Mouse (Mus musculus): ENCODE results near the gene Tigd4.
"Not testable (repeated sequence)": the region's sequence is repeated elsewhere in the genome, so short reads cannot be mapped to it uniquely, and the experiment has no call there.

The Tigd4 gene

DNA sequence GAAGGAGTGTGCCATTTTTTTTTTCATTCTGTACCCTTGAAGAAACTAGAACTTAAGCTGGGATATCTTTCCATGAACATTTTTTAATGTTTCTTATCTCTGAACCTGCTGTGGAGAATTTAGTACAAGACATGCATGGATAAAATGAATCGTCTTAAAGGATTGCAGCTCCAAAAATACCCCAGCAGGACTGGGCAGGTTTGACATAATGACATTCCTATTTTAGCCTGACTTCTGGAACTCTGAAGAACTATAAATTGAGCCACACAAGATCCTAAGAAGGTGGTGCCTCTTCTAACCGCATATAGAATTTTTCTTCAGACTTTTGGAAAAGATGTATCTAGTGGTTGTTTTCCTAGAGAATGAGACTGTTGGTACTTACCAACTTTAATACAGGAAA is at the start of gene Tigd4:
TSS of gene Tigd4 (plus strand) at position 301 of the 400 bp plus-strand sequence.
- no peak for DNase-seq (ENCODE audit: low spot score)

DNA sequence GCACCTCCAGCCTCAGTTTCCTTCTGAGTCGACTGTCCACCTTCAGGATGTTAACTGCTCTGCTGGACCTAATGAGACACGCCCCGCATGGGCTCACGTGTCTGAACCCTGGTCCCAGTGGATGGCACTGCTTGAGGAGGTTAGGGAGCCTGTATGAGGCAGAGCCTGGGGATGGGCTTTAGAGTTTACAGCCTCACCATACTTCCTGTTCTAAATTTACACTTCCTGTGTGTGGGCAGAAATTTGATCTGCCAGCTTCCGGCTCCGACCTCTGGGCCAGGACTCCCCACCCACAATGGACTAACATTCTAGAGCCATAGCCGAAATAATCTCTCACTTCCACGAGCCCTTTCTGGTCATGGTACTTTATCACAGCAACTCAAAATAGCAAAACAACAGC is 46.2 kb upstream of the Tigd4 start:
- no peak for DNase-seq (ENCODE audit: low spot score)

DNA sequence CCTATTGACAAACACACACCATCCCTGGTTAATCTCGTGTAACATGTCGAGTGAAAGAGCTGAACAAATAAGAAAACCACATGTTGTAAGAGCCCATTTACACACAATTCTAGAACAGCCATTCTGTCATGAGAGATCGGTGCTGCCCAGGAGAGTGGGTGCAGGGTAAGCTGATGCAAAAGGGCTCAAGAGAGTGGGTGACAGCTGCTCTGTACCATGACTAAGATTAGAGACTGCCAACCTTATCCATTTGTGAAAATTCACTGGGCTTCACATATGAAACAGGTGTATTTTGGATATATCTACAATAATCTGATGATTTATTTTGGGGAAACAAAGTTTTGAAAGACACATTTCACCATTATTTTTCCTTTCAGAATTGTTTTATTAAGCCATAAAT is 37.6 kb upstream of the Tigd4 start:
- no peak for DNase-seq (ENCODE audit: low spot score)

DNA sequence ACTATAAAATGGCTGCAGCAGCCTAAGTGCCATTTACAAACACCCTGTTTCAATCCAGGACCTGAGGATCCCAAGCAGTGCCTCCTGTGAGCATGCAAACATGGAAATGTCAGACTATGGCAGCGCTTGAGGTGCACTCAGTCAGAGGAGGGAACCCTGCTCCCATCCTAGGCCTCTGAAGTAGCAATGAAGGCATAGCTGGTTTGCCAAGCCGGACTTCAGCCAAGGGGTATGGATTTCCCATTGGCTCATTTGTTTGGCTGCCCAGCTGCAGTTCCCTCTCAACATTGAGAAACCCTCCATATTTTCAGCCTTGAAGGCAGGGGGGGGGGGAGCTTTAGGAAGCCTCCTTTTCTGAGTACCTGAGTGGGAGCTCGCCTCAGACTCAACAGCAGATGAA is 35.1 kb upstream of the Tigd4 start:
- DNase-seq (ENCODE audit: low spot score): no peak

DNA sequence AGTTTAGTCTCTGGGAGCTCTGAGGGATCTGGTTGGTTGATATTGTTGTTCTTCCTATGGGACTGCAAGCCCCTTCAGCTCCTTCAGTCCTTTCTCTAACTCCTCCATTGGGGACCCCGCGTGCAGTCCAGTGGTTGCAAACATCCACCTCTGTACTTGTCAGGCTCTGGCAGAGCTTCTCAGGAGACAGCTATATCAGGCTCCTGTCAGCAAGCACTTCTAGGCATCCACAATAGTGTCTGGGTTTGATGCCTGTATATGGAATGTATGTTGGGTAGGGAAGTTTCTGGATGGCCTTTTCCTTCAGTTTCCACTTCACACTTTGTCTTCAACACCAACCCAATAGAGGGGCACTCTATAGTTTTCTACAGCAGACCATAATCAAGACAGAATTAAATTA is 30.5 kb upstream of the Tigd4 start:
- not testable (repeated sequence) for DNase-seq (ENCODE audit: low spot score)

DNA sequence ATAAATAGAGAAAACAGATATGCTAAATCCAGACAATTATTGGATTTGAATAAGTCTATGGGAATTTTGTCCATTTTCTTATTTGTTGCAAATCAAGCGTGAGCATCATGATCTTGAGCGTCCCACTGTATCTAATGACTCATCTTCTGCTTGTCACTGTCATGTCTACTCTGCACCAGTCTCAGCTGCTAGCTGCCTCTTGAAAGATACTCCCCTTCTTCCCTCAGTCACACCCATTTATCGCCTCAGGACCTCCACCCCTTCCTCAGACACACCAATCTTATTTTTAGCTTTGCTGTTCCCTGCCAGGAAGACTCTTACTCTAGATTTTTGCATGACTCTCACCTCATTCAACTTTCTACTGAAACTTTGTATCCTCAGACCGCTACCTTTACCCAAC is 30.0 kb upstream of the Tigd4 start:
- DNase-seq (ENCODE audit: low spot score): no peak

DNA sequence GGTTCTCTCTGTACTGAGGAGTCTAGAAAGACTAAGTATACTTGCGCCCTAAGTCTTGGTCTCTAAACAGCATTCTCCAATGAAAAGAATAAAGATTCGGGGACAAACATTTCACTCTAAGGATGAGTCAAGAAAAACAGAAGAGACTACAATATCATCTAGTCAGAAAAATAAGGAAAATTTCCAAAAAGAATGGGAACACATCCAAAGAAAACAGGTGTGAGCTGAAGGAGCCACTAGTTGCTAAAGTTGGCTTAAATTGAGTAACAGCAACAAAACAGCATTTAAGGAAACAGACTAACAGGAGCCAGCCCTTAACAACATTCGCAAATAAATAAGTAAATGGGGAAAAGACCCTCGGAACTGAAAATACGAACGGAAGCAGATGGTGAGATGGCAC is 24.8 kb upstream of the Tigd4 start:
- DNase-seq (ENCODE audit: low spot score): peak; percentile 70

DNA sequence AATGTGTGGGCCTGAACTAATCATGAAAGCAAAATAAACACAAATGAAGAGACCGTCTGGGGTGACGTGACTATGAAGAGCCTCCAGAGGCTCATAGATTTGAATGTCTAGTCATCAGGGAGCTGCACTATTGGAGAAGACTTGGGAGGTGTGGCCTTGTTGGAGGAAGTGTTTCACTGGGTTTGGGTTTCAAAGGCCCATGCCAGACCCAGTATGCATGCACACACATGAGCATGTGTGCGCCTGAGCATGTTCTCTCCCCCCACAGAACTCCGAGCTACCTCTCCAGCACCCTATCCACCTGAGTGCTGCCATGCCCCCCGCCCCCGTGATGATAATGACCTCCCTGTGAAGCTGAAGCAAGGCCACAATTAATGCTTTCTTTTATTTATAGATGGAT is 23.8 kb upstream of the Tigd4 start:
- no peak for DNase-seq (ENCODE audit: low spot score)

DNA sequence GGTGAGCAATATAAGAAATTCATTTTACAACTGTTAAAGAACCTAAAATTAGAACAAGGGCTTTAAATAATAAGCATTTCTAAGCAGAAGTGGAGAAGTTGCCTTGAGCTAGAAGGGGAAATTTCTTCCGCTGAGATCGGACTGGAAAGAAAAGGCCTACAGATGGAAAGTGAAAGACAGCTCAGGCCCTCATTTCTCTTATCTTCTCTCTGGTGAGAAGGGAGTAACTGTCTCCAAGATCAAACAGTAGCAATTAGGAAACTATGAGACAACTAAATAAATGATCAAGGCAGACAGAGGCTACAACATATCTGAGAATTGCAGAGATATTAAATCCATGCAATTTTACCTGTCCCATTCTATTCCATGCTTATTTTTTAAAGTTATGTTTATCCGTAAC is 22.9 kb upstream of the Tigd4 start:
- DNase-seq (ENCODE audit: low spot score): no peak

DNA sequence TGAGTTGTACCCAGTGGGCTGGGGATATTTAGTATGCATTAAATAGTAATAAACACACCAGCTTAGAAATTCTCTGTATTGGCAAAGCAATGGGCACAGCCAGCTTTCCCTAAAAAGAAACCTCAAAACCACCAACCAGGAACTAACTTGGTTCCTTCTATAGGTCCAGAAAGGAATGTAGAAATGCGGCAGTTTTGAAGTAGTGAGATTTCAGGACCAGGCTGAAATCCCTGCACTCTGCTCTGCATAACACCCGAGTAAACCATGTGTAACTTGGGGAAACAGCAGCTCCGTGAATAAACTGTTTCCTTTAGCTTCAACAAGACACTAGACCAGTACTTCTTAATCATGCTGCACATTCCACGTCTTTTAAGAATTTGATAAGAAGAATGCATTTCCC is 12.7 kb upstream of the Tigd4 start:
- DNase-seq (ENCODE audit: low spot score): no peak

DNA sequence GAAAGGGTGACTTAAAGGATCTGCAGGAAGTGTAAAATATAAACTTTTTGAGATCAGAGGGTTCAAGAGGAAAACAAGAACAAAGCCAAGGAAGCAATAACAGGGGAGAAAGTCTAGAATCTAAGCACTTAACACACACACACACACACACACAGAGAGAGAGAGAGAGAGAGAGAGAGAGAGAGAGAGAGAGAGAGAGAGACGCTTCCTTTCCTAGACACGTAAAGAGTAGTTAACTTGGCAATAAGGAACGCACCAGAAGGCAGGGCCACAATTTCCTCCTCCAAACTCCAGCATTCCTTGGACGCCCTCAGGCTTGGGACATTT is 11.7 kb upstream of the Tigd4 start:
- no peak for DNase-seq (ENCODE audit: low spot score)

DNA sequence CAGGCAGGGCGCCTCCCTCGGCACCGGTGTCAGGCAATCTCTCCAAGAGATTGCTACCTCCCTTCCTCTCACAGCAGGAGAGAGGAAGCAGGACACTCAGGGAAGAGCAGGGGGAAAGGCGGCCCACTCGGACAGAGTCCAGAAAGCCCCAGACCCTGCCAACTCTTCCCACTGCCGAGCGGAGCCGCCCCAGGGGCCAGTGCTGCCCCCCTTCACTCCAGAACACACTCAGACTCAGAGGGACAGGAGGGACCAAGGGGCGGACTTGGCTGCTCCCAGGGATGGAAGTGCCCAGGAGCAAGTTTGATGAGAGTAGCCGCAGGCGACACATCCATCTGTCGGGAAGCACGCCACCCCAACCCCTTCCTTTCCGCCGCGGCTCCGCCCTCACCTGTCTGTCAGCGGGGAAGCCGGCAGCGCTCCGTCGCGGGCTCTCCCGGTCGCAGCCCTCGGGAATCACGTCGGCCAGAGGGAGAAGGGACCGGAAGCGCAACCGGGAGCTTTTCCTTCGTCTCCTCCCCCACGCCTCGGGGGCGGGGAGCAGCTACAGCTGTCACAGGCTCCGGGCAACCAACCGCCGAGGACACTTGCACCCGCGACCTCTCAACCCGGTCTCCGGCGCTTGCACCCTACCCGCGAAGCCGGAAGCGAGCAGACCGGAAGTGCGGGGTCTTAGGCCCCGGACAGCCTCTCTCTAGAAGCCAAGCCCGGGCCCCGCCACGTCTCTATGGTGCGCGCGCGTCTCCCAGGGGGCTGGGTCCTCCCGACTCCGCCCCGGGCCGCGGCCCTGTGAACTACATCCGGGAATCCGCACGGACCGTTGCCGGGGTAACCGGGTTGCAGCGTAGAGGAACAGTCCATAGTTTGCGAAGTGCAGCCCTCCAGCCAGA is 11.1 kb upstream of the Tigd4 start, which contains the start of gene Arfip1:
TSS of gene Arfip1 (minus strand) at position 603 of the 890 bp plus-strand sequence.
- peak; percentile 98 for DNase-seq (ENCODE audit: low spot score)

DNA sequence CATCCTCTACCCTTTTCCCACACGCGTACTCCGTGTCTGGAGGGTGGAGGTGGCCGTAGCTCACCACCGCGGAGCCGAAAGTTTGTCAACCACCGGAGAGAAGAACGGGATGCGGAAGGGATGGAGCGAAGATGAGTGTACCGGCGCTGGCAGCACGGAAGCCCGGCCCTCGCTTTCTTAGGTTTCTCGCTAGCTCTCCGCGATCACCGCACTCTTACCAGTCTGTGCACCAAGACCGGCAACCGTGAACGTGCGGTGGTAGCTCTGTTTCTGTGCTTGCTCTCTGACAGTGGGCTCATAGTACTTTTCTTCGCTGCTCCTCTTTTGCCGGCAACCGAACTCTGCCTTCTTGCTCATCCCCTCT is 10.5 kb upstream of the Tigd4 start:
- no peak for DNase-seq (ENCODE audit: low spot score)

DNA sequence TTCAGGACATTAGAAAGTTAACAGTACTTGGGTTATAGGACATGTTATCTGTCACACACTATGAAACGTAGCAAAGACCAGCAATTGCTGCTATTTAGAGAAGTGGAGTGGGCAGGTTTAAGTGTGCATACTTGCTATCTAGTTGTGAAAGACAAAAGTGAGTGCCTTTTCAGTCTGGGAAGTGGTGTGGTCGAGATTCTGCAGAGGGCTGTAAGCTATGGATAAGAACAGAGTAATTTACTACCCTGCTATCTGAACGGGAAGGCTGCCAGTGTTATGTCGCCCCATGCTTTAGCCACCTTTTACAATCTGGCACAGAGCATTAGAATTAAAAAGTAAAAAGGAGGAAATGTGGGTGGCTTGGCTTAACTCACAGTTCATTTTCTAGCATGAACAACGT is 6.6 kb upstream of the Tigd4 start:
- peak; percentile 75 for DNase-seq (ENCODE audit: low spot score)

DNA sequence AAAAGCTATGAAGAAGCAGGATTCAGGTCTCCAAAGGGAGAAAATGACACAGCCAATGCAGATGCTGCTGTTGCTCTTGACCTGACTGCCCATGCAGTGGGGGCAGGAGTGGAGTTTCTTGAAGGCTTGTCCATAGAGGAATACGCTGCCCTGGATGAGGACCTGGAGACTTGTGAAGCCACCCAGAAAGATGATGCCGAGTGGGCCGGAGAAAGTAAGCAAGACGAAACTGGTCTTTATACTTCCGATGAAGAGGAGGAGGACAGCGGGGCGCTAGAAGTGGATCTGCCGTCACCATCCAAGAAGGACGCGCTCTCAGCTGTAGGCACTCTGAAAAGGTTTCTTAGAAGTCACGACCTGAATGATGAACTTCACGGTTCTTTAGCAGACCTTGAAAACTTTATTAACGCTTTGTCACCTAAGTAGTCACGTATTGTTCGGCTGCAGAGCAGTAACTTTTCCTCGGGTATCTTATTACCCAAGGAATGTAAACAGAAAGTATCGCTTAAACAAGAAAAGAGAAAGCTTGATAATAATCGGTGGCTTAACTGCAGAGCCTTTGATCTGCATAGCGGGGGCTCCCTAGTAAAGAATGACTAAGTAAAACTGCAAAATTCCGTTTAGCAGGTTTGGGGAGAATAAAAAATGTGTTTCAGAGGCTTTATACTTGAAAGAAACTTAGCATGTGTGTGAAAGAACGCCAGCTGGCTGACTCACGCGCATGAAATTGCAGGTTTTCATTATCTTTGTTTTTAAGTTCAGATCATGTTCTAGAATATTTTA is 1.7 kb downstream of the Tigd4 start:
- no peak for DNase-seq (ENCODE audit: low spot score)

DNA sequence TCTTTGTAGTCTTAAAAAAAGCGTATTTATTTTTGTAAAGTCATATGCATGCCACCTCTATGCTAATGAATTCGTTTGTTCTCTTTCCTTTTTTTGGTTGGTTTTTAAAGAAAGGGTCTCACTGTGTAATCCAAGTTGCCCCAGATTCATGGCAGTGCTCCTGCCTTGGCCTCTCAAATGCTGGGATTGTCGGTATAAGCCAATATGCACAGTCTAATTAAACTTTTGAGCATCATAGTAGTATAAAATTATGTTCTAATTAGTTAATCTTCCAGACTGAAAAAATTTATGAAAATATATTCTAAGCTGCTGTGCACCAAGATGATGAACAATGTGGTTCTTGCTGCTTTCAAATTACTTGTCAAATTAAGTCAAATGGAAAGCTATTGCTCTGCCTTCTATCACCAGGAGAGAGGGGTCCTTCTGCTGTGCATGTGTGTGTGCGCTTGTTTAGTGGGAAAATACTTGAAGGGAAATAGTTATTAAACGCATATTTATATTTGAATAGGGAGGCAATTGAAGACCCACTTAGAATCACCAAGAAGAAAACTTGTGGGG is 2.4 kb downstream of the Tigd4 start:
- DNase-seq (ENCODE audit: low spot score): no peak

DNA sequence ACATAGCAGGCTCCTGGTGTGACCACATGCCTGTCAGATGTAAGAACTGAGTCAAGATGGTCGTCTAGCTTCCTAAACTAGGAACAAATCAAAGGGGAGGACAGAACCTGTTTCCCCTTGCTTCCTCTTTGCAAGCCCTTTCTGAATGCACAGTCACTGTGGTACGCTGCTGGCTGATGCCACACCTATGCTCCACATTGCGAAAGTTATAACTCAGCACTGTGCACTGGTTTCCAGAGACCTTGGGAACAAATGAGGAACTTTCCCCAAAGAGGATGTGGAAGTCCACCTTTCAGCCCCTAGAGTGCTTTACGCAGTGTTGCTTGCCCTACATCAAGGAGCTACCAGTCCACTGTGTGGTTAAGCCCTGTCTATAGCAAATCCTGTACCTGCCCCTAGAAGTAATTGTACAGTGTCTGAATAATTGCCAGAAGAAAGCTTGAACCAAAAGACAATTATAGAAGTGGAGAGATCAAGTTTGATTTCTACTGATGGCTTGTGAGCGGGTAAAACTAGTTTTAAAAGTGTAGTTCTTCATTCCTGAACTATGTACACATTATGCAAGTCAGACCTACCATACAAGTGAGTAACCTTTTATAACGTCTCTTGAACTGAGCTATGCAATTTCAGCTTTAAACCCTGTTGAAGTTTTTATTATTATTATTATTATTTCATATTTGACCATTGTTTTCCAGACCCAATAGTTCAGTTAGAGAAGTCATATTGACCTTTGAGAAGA is 4.8 kb downstream of the Tigd4 start:
- DNase-seq (ENCODE audit: low spot score): no peak

DNA sequence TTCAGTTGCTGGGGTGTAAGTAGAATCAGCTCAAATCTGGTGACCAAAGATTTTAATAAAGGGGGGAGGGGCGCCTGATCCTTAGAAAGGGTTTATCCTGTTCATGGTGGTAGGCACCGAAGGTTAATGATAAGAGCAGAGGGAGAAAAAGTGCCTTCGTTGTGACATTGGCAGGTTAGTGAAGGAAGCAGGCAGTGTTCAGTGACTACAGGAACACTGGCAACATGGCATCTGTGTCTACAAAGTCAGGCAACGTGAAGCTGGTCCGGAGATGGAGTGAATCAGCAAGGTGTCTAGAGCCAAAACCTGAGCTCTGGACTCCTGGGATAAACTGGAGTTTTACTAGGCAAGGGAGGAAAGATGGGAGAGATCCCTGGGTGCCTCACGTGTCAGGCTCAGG is 5.4 kb downstream of the Tigd4 start:
- DNase-seq (ENCODE audit: low spot score): no peak

DNA sequence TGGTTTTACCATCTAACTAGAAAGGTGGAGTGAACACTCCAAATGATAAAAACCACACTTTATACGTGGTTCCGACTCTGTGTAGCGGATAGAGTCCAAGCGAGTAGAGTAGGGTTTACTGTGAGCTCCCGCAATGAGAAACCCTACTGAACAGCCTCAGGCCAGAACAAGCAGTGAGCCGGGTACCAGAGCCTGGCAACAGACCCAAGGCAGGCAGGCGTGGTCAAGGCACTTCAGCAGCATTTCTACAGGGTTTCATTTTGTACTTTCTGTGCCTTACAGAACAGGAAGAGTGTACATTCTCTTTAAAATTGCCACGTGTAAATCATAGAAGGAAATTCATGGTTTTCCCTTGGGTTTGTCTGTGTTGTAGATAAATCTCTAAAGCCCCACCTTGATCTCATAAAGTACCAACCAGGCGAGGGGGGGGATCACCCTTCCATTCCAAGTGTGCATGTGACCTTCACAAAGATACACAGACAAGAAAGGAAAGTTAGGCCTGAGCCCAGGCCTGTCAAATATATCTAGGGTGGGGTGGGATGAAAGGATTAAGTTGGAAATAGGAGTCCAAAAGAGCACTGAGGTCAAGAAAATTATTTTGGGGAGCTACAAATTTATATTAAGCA is 8.6 kb downstream of the Tigd4 start:
- no peak for DNase-seq (ENCODE audit: low spot score)

DNA sequence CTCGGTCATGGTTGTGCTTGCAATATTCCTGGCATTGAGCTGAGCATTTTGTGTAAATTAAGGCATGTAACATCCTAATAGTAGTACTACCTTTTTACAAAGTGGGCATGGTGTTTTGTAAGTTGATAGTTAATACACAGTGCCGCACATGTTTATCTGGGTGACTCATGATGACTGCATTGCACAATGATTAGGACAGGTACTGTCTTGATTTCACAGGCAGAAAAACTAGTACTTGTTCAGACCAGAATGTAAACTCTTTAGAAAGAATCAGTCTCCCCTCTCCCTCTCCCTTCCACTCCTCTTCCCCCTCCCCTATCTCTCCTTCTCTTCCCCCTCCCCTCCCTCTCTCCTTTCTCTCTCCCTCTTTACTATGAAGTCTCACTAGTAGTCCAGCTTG is 9.4 kb downstream of the Tigd4 start:
- DNase-seq (ENCODE audit: low spot score): no peak

DNA sequence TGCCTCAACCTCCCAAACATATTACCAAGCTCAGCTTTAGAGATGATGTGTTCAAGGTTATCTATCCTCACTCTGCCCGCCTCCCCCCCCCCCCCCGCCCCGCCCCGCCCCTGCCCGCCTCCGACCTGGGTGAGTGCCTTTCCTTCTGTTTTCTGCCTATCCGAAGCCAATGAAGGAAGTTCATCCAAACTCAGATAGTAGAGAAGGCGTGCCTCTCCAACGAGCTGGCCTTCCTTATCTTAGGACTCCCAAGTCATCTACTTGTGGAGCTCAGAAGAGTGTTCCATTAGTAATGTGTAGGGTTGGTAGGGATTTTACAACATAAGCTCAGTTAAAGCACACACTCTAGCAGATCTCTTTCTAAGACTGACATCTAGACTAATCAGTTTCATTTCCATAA is 9.8 kb downstream of the Tigd4 start:
- DNase-seq (ENCODE audit: low spot score): no peak

DNA sequence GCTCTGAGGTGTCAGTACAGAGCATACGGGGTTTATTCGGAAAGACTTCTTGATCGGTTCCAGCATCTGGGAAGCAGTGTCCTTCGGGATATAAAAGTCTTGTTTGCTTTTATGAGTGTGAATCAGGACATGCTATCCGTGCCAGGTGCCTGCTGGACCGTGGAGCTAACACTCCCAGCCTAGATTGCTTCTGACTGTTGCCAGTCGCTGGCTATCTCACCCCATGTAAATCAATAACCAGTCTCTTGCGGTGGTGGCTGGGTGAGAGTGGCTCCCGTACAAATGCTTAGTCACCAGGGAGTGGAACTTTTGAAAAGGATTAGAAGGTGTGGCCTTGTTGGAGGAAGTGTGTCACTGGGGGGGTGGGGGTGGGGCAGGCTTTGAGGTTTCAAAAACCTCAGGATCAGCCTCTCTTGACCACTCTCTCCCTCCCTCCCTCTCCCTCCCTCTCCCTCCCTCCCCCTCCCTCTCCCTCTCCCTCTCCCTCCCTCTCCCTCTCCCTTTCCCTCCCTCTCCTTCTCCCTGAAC is 16.9 kb downstream of the Tigd4 start:
- DNase-seq (ENCODE audit: low spot score): no peak
